Mouse (Mus musculus) C2C12 (cell line): ENCODE data around the gene Trim40. TPM values are rescaled to one million over a fixed set of nuclear protein-coding genes. Genes with fewer than 3 reads are reported as not detected.

Experiments
- H3K27me3 ChIP-seq: one replicate; pipeline ENCODE4 v1.6.1; 2011; ENCODE audit not compliant: control insufficient read depth, insufficient read depth, insufficient read length
- H3K36me3 ChIP-seq: one replicate; pipeline ENCODE4 v1.6.1; 2011; ENCODE audit not compliant: control insufficient read depth, insufficient read depth
- H3K4me3 ChIP-seq: one replicate; pipeline ENCODE4 v1.5.1; 2011; ENCODE audit warnings: mild to moderate bottlenecking, control low read depth; ENCODE audit not compliant: poor library complexity, insufficient read depth, severe bottlenecking
- H3K79me2 ChIP-seq: one replicate; pipeline ENCODE4 v1.6.1; 2011; ENCODE audit not compliant: control insufficient read depth, insufficient read depth
- H3K79me3 ChIP-seq: one replicate; pipeline ENCODE4 v1.6.1; 2011; ENCODE audit warnings: low read depth, control low read depth
- H3ac ChIP-seq: one replicate; pipeline ENCODE3; 2011; ENCODE audit warnings: low read depth; ENCODE audit not compliant: control insufficient read depth, insufficient read length
- CEBPB ChIP-seq: IDR thresholded peaks from one replicate; pipeline ENCODE4 v1.6.1; 2011; ENCODE audit warnings: low read depth, mild to moderate bottlenecking, control low read depth, moderate library complexity
- CTCF ChIP-seq: IDR thresholded peaks from one replicate; pipeline ENCODE4 v1.5.1; 2011; ENCODE audit not compliant: control insufficient read depth, insufficient read depth, insufficient read length
- FOSL1 ChIP-seq: IDR thresholded peaks from one replicate; pipeline ENCODE4 v1.8.0; 2011; ENCODE audit warnings: mild to moderate bottlenecking, low read length; ENCODE audit not compliant: poor library complexity, insufficient read depth, severe bottlenecking
- MAX ChIP-seq: IDR thresholded peaks from one replicate; pipeline ENCODE4 v1.6.1; 2011; ENCODE audit warnings: mild to moderate bottlenecking, control low read depth
- MYOD1 ChIP-seq: IDR thresholded peaks from one replicate; pipeline ENCODE4 v1.6.1; 2011; ENCODE audit warnings: low read depth; ENCODE audit not compliant: control insufficient read depth, insufficient read length
- MYOG ChIP-seq: IDR thresholded peaks from one replicate; pipeline ENCODE4 v1.6.1; 2011; ENCODE audit not compliant: control insufficient read depth, insufficient read length; ENCODE audit errors: extremely low read depth
- USF1 ChIP-seq: IDR thresholded peaks from one replicate; pipeline ENCODE4 v1.6.1; 2011; ENCODE audit warnings: low read depth, mild to moderate bottlenecking, control low read depth, moderate library complexity
- polyA plus RNA-seq: library from polyadenylated mRNA; unstranded; fragments of >200 nt; fragmentation: generic; extraction: Trizol; gene quantifications from one replicate; pipeline ENCODE4 v1.2.1, GENCODE M21; 2012; ENCODE audit warnings: missing spikeins

Trim40 gene
- polyA plus RNA-seq, 1 experiment = not detected

DNA sequence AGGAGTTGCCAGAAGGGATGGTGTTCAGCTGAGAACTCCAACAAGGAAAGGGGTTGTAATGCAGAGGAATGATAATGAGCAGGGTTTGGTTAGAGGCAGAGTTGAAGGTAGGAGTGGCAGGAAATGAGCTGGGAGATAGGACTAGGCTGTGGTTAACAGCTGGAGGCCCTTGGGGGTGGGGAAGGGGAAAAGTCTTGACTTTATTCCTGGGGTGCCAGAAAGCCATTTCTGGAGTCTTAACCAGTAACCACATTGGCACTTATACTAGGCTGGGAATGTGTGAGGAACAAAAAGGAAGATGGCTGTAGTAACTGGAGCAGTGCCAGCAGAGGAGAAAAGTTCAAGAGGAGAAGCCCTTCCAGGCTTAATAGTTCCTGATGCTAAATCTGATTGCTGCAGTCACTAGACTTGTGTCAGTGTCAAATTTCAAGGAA is 45.6 kb downstream of the Trim40 start:
- Histone ChIP-seq H3K79me2 (peaks cover 13% of the 10 kb centered on the region), H3K27me3 (no peaks in the 10 kb centered on the region), H3K36me3 (peaks cover 6% of the 10 kb centered on the region), H3K79me3 (peaks cover 3% of the 10 kb centered on the region), H3ac (no peak overlapping the region), H3K4me3 (no peak overlapping the region)
- no peak for TF ChIP-seq FOSL1
- TF ChIP-seq MAX = no peak
- no peak for TF ChIP-seq CEBPB
- no peak for TF ChIP-seq MYOD1
- no peak for TF ChIP-seq USF1
- TF ChIP-seq CTCF = no peak
- TF ChIP-seq MYOG = no peak

DNA sequence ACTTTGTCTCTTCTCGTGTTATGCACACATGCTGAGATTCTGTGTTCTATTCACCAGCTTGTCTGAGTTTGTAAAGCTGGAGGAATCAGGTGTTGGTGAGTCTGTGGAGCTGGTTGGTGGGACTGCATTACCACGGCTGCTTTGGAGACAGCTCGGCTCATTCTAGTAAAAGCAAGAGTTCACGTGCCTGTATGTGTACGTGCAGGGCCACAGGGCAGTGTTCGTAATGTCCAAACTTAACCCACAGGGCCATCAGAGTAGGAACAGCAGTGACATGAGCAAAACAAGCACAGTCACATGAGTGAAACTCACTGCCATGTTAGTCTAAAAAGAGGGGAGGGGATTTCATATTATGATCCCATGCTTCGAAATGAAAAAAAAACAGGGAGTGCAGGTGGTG is 46.2 kb downstream of the Trim40 start:
- no peak for TF ChIP-seq CTCF
- no peak for TF ChIP-seq MYOD1
- TF ChIP-seq MAX = no peak
- peaks cover 6% of the 10 kb centered on the region for H3K36me3 ChIP-seq
- no peak overlapping the region for H3ac ChIP-seq
- H3K79me2 ChIP-seq = peaks cover 19% of the 10 kb centered on the region
- H3K4me3 ChIP-seq = no peak overlapping the region
- H3K79me3 ChIP-seq = peaks cover 3% of the 10 kb centered on the region
- no peaks in the 10 kb centered on the region for H3K27me3 ChIP-seq

DNA sequence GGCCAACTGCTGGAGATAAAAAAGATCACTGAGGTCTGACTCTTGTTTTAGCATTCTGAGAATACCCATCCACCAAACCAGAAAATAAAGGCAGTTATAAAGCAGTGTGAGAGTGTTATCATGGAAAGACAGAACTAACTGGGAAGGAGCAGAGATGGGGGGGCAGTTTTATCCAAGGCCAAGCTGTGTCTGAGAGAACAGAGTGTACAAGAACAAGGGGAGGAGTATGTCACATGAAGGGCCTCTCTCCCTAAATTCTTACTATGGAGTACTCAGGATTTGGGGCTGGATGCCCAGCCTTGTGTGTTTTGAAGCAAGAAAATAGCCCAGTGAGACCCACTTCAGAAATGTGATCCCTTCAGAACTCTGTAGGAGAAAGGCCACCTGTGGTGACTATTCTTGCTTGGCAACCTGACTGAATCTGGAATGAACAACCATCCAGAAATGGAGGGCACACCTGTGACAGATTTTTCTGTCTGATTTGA is 48.9 kb downstream of the Trim40 start:
- H3K27me3 ChIP-seq = no peaks in the 10 kb centered on the region
- peaks cover 30% of the 10 kb centered on the region for H3K79me2 ChIP-seq
- no peak for TF ChIP-seq MYOD1
- no peak for TF ChIP-seq USF1
- TF ChIP-seq FOSL1 = no peak
- TF ChIP-seq CEBPB = no peak
- no peak for TF ChIP-seq MAX
- TF ChIP-seq CTCF = no peak
- TF ChIP-seq MYOG = no peak
- H3K36me3 ChIP-seq = peaks cover 6% of the 10 kb centered on the region
- no peak overlapping the region for H3K4me3 ChIP-seq
- peaks cover 5% of the 10 kb centered on the region for H3K79me3 ChIP-seq
- H3ac ChIP-seq = no peak overlapping the region

DNA sequence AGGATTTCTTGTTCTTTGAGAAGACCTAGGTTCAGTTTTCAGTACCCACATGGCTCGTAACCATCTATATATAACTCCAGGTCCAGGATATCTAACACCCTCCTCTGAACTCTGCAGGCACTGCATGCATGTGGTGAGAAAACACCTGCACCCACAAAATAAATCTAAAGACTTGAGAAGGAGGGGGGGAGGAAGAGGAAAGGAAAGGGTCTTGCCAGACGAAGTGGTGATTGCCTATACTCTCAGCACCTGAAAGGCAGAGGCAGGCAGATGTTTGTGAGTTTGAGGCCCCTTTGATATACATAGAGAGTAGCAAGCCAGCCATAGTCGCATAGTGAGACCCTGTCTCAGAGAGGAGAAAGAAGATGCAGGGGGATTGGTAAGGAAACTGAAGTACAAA is 50.0 kb downstream of the Trim40 start:
- Histone ChIP-seq H3ac (no peak overlapping the region), H3K4me3 (no peak overlapping the region), H3K27me3 (no peaks in the 10 kb centered on the region), H3K79me2 (peaks cover 30% of the 10 kb centered on the region), H3K36me3 (peaks cover 6% of the 10 kb centered on the region), H3K79me3 (peaks cover 5% of the 10 kb centered on the region)
- TF ChIP-seq CEBPB (no peak), MYOD1 (no peak), FOSL1 (no peak), MYOG (no peak), CTCF (no peak), MAX (no peak), USF1 (no peak)

DNA sequence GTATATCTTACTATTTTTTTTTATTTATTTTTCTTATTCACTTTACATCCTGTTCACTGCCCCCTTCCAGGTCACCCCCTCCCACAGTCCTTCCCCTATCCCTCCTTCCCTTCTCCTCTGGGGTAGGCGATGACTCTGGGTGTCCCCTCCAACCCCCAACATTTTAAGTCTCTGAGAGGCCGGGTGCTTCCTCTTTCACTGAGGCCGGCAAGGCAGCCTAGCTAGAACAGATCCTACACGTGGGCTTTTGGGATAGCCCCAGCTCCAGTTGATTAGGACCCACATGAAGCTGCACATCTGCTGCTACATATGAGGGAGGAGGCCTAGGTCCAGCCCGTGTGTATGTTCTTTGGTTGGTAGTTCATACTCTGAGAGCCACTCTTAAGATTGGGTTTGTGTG is 50.9 kb downstream of the Trim40 start:
- H3K27me3 ChIP-seq = peaks cover 1% of the 10 kb centered on the region
- H3ac ChIP-seq = no peak overlapping the region
- H3K36me3 ChIP-seq = peaks cover 6% of the 10 kb centered on the region
- TF ChIP-seq MYOD1 (no peak), MYOG (no peak), FOSL1 (no peak), USF1 (no peak), MAX (no peak), CEBPB (no peak), CTCF (no peak)
- H3K79me3 ChIP-seq = peaks cover 5% of the 10 kb centered on the region
- H3K79me2 ChIP-seq = peaks cover 25% of the 10 kb centered on the region
- no peak overlapping the region for H3K4me3 ChIP-seq

DNA sequence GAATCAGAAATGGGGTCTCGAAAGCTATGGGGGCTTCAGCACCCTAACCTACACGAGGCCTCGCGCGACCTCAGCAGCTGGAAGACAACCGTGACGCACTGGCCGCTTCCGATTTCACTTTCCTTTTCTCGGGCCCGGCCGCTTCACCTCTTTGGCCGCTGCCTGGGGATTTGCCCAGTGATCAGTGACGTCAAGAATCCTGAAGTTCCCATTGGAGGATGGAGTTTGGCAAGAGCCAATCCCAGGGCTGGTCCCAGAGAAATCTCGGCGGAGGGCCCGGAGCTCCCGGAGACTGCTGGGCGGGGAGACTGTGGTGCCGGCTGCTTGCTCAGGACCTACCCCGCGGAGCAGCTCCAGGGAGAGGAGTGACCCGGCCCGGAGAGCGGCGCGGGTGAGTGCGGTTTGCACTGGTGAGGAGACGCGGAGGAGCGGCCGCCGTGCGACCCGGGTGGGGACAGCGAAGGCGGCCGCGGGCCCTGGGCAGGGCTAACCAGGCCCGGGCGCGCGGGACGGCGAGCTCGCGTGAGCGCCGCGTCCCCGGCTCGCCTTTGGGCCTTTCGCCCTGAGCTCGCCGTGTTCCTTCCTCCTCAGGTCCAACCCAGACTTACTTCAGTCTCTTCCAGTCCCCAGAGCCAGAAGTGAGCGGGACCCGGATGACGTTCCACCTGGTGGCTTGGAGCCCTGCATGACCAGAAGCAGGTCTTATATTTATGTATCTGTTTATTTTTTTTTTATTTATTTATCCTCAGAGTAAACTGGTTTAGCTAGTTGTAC is 52.9 kb downstream of the Trim40 start, which contains the start of gene Trim26:
Gene Trim26 (plus strand): TSS at position 261 of the 774 bp plus-strand sequence.
- peak within 1 kb of the TSS; percentile 66 for H3ac ChIP-seq
- H3K79me2 ChIP-seq = peaks cover 17% of the 10 kb centered on the region
- no peak for TF ChIP-seq CTCF
- no peak for TF ChIP-seq MYOG
- peaks cover 3% of the 10 kb centered on the region for H3K27me3 ChIP-seq
- no peaks in the 10 kb centered on the region for H3K36me3 ChIP-seq
- peak within 1 kb of the TSS; percentile 61 for H3K4me3 ChIP-seq
- H3K79me3 ChIP-seq = peaks cover 5% of the 10 kb centered on the region
